Mouse (Mus musculus) lung, postnatal 0 days (tissue): ENCODE measurements around the gene Pabpn1l.

ENCODE experiments used
- CTCF ChIP-seq: IDR thresholded peaks from 2 replicates; pipeline ENCODE4 v1.5.1; 2016; ENCODE audit warnings: antibody characterized with exemption, mild to moderate bottlenecking
- EP300 ChIP-seq: IDR thresholded peaks from 2 replicates; pipeline ENCODE4 v1.6.1; 2016; ENCODE audit warnings: antibody characterized with exemption, mild to moderate bottlenecking, control low read depth

DNA sequence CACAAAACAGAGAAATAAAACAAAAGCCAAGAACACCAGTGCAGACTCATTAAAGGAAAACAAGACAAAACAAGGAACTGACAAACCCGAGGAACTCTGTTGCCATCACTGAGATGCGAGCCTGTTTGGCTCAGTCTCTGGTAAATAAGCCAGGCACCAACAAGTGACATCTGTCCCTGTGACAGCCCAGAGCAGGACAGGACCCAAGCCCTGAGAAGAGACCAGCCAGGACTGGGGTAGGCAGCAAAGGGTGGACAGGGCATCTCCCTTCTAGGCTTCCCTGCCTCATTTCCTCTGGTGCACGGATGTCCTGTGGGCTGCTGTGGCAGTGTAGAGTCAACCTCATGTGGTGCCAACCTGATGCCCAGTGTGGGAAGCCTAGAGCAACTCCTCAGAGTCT, 40.6 kb upstream of the Pabpn1l start:
- TF ChIP-seq CTCF (no peak), EP300 (no peak)
